Mouse (Mus musculus): ENCODE data around the gene Lgals8. TPM values are rescaled to one million over a fixed set of nuclear protein-coding genes. Genes with fewer than 3 reads are reported as not detected.
"Not testable (repeated sequence)": the region's sequence is repeated elsewhere in the genome, so short reads cannot be mapped to it uniquely, and the experiment has no call there.

Gene Lgals8
- total RNA-seq (2014; fragmentation: Nextera tagmentation) (16.1 and 23.9 TPM in 2 replicates), total RNA-seq (2017) (33.5 and 36.8 TPM in 2 replicates)

GRCm38 (mm10) chr13:12464844-12465243 lies at the start of gene Lgals8:
TSS of gene Lgals8 (minus strand) at chr13:12464944.
- no peak for ATAC-seq (replicated peaks; ENCODE audit: poor library complexity, severe bottlenecking)

- ATAC-seq (replicated peaks; ENCODE audit: poor library complexity, severe bottlenecking): no peak
These were observed 46.6 kb upstream of the Lgals8 start for GRCm38 (mm10) chr13:12511189-12511965.

- ATAC-seq (replicated peaks; ENCODE audit: poor library complexity, severe bottlenecking): no peak
These were observed 45.3 kb upstream of the Lgals8 start for GRCm38 (mm10) chr13:12510032-12510431.

- ATAC-seq (replicated peaks; ENCODE audit: poor library complexity, severe bottlenecking): peak; percentile 57
These were observed 42.7 kb upstream of the Lgals8 start for GRCm38 (mm10) chr13:12507426-12507825.

GRCm38 (mm10) chr13:12505359-12505758 lies 40.6 kb upstream of the Lgals8 start:
- ATAC-seq (replicated peaks; ENCODE audit: poor library complexity, severe bottlenecking): no peak

- no peak for ATAC-seq (replicated peaks; ENCODE audit: poor library complexity, severe bottlenecking)
These were observed 38.6 kb upstream of the Lgals8 start for GRCm38 (mm10) chr13:12503238-12503751.

GRCm38 (mm10) chr13:12502665-12503237 lies 38.0 kb upstream of the Lgals8 start:
- ATAC-seq (replicated peaks; ENCODE audit: poor library complexity, severe bottlenecking): no peak

GRCm38 (mm10) chr13:12499107-12499506 lies 34.4 kb upstream of the Lgals8 start:
- ATAC-seq (replicated peaks; ENCODE audit: poor library complexity, severe bottlenecking): no peak

GRCm38 (mm10) chr13:12497809-12498208 lies 33.1 kb upstream of the Lgals8 start:
- ATAC-seq (replicated peaks; ENCODE audit: poor library complexity, severe bottlenecking): no peak

- ATAC-seq (replicated peaks; ENCODE audit: poor library complexity, severe bottlenecking): no peak
These were observed 30.0 kb upstream of the Lgals8 start for GRCm38 (mm10) chr13:12494750-12495149.

- no peak for ATAC-seq (replicated peaks; ENCODE audit: poor library complexity, severe bottlenecking)
These were observed 27.8 kb upstream of the Lgals8 start for GRCm38 (mm10) chr13:12492515-12492914.

GRCm38 (mm10) chr13:12485640-12486039 lies 20.9 kb upstream of the Lgals8 start:
- ATAC-seq (replicated peaks; ENCODE audit: poor library complexity, severe bottlenecking): no peak

- ATAC-seq (replicated peaks; ENCODE audit: poor library complexity, severe bottlenecking): no peak
These were observed 20.5 kb upstream of the Lgals8 start for GRCm38 (mm10) chr13:12485197-12485596.

- no peak for ATAC-seq (replicated peaks; ENCODE audit: poor library complexity, severe bottlenecking)
These were observed 15.1 kb upstream of the Lgals8 start for GRCm38 (mm10) chr13:12479802-12480201.

GRCm38 (mm10) chr13:12478301-12478700 lies 13.6 kb upstream of the Lgals8 start:
- ATAC-seq (replicated peaks; ENCODE audit: poor library complexity, severe bottlenecking): no peak

GRCm38 (mm10) chr13:12476886-12477285 lies 12.1 kb upstream of the Lgals8 start:
- no peak for ATAC-seq (replicated peaks; ENCODE audit: poor library complexity, severe bottlenecking)

GRCm38 (mm10) chr13:12475239-12475638 lies 10.5 kb upstream of the Lgals8 start:
- ATAC-seq (replicated peaks; ENCODE audit: poor library complexity, severe bottlenecking): peak; percentile 57

GRCm38 (mm10) chr13:12473724-12474378 lies 9.1 kb upstream of the Lgals8 start:
- peak; percentile 77 for ATAC-seq (replicated peaks; ENCODE audit: poor library complexity, severe bottlenecking)

GRCm38 (mm10) chr13:12468488-12468887 lies 3.7 kb upstream of the Lgals8 start:
- ATAC-seq (replicated peaks; ENCODE audit: poor library complexity, severe bottlenecking): peak; percentile 98

- not testable (repeated sequence) for ATAC-seq (replicated peaks; ENCODE audit: poor library complexity, severe bottlenecking)
These were observed 585 bp downstream of the Lgals8 start for GRCm38 (mm10) chr13:12464159-12464558.

- ATAC-seq (replicated peaks; ENCODE audit: poor library complexity, severe bottlenecking): no peak
These were observed 2.1 kb downstream of the Lgals8 start for GRCm38 (mm10) chr13:12462623-12463022.

All from granulocyte monocyte progenitor cell, adult 5-6 weeks (primary cell).